Mouse (Mus musculus): ENCODE measurements around the gene Srpk3.
"Not testable (repeated sequence)": the region's sequence is repeated elsewhere in the genome, so short reads cannot be mapped to it uniquely, and the experiment has no call there.

The Srpk3 gene

DNA sequence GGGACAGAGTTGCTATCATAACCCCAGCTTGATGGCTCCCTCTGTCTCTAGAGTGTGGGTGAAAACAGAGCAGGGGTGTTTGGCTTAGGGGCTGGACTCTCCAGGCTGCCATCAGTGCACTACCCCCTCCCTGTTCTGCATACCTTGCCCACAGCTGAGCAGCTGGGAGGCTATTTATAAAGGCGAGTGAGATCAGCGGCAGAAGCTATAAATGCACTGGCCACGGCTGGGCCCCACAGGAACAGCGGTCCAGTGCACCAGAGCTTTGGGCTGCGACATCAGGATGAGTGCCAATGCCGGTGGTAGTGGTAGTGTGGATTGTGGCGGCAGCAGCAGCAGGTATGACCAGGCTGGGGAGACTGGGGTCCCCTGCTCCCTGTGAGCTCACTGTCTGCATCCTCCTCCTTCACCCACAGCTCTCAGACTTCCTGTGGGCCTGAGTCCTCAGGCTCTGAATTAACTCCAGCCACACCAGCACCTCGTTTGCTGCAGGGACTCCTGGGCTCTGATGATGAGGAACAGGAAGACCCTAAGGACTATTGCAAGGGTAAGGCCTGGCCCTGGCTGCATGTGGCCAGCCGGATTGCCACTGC lies at the start of gene Srpk3:
Gene Srpk3, plus strand, starts transcription at position 238 of the 593 bp plus-strand sequence.
- TF ChIP-seq NANOG (IDR thresholded peaks at IDR 0.05; ENCODE audit: borderline replicate concordance, low read length): no peak
- TF ChIP-seq CTCF (conservative IDR thresholded peaks at IDR 0.05; ENCODE audit: low read length): no peak
- TF ChIP-seq POU5F1 (IDR thresholded peaks at IDR 0.05; ENCODE audit: borderline replicate concordance, low read length): no peak
- Histone ChIP-seq H3K9me3 (ENCODE audit: low read length) (no peaks in the 10 kb centered on the region), H3K4me3 (replicated peaks; ENCODE audit: low read length) (no peak within 1 kb of the TSS), H3K27me3 (ENCODE audit: insufficient read depth, low read length) (no peaks in the 10 kb centered on the region), H3K4me1 (replicated peaks; ENCODE audit: low read depth, low read length) (no peaks in the 10 kb centered on the region), H3K36me3 (ENCODE audit: insufficient read depth, low read length) (peaks cover 35% of the 10 kb centered on the region)

DNA sequence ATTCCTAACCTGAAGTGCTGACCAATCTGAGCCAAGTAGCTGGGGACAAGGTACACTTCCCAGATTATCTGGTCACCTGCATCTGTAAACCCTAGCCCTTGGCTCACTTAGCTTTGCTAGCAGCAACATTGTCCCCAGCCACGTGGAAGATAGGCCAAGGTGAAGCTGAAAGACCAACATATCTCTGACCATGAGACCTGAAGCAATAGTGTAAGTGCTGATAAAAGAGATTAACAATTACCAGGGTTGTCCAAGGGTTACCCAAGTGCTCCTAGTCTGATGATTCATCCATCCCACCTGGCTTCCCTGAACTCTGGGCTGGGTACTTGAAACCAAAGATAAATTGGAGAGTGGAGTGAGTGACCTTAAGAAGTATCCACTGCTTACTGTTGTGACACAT lies 43.3 kb upstream of the Srpk3 start:
- H3K4me3 ChIP-seq (replicated peaks; ENCODE audit: low read length): no peak overlapping the region
- no peaks in the 10 kb centered on the region for H3K27me3 ChIP-seq (ENCODE audit: insufficient read depth, low read length)
- H3K36me3 ChIP-seq (ENCODE audit: insufficient read depth, low read length): no peaks in the 10 kb centered on the region
- no peaks in the 10 kb centered on the region for H3K9me3 ChIP-seq (ENCODE audit: low read length)
- TF ChIP-seq CTCF (conservative IDR thresholded peaks at IDR 0.05; ENCODE audit: low read length) (no peak), POU5F1 (IDR thresholded peaks at IDR 0.05; ENCODE audit: borderline replicate concordance, low read length) (no peak), NANOG (IDR thresholded peaks at IDR 0.05; ENCODE audit: borderline replicate concordance, low read length) (no peak)
- H3K4me1 ChIP-seq (replicated peaks; ENCODE audit: low read depth, low read length): peaks cover 20% of the 10 kb centered on the region

DNA sequence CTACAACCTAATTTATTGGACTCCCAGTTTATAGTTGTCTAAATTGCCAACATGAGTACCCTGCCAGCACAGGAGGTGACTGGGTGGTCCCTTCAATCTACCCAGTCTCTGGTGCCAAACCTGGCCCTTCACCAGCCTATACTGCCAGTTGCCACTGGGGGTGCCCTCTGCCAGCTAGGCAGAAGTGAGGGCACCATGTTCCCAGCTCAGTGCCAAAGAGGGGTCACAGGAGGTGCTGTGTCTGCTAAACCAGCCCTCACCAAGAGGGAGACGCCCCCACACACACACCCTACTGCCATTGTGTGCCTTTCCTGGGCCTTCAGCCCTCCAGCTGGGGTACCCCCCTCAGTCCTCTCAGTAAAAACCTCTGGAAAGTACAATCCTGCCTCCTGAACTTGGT lies 36.0 kb upstream of the Srpk3 start:
- Histone ChIP-seq H3K36me3 (ENCODE audit: insufficient read depth, low read length) (no peaks in the 10 kb centered on the region), H3K4me1 (replicated peaks; ENCODE audit: low read depth, low read length) (peaks cover 57% of the 10 kb centered on the region), H3K27me3 (ENCODE audit: insufficient read depth, low read length) (no peaks in the 10 kb centered on the region), H3K4me3 (replicated peaks; ENCODE audit: low read length) (no peak overlapping the region), H3K9me3 (ENCODE audit: low read length) (no peaks in the 10 kb centered on the region)
- no peak for TF ChIP-seq POU5F1 (IDR thresholded peaks at IDR 0.05; ENCODE audit: borderline replicate concordance, low read length)

DNA sequence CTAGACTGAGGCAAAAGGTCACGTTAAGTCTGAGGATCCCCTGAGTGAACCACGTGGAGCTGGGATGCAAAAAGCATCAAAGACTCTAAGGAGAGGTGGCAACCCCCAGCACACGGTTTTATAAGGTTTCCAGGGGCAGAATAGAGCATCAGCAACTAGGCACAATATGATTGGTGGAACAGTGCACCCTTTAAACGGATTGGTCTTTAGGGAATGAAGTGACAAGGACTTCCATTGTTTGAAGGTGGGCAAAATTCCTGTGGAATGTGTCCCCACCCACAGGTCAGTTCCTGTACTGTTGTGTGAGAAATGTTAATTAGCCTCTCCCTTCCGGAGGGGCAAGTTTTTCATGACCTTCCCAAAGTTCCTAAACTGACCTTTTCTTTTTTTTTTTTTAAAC lies 35.1 kb upstream of the Srpk3 start:
- Histone ChIP-seq H3K36me3 (ENCODE audit: insufficient read depth, low read length) (no peaks in the 10 kb centered on the region), H3K27me3 (ENCODE audit: insufficient read depth, low read length) (no peaks in the 10 kb centered on the region), H3K9me3 (ENCODE audit: low read length) (no peaks in the 10 kb centered on the region), H3K4me1 (replicated peaks; ENCODE audit: low read depth, low read length) (peaks cover 51% of the 10 kb centered on the region), H3K4me3 (replicated peaks; ENCODE audit: low read length) (no peak overlapping the region)
- no peak for TF ChIP-seq POU5F1 (IDR thresholded peaks at IDR 0.05; ENCODE audit: borderline replicate concordance, low read length)
- no peak for TF ChIP-seq NANOG (IDR thresholded peaks at IDR 0.05; ENCODE audit: borderline replicate concordance, low read length)
- TF ChIP-seq CTCF (conservative IDR thresholded peaks at IDR 0.05; ENCODE audit: low read length): no peak

DNA sequence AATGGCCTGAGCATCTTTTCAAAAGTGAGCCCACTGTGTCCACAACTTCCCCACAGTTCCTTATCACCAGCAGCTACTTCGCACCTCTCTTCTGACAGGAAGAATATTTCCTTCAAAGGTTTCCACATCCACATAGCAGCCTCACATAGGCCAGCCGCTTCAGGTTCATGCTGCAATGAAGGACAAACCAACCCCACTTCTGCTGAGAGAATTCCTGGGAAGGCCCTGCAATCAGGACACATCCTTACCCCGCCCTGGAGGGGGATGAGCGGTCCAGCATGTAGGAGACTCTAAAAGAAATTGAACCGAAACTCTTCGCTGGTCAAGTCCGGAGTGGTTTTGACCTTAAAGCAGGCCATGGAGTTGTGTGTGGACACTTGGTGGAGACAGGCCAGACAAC lies 34.4 kb upstream of the Srpk3 start:
- not testable (repeated sequence) for H3K4me3 ChIP-seq (replicated peaks; ENCODE audit: low read length); H3K36me3 ChIP-seq (ENCODE audit: insufficient read depth, low read length); H3K27me3 ChIP-seq (ENCODE audit: insufficient read depth, low read length); H3K9me3 ChIP-seq (ENCODE audit: low read length)
- peaks cover 46% of the 10 kb centered on the region for H3K4me1 ChIP-seq (replicated peaks; ENCODE audit: low read depth, low read length)

DNA sequence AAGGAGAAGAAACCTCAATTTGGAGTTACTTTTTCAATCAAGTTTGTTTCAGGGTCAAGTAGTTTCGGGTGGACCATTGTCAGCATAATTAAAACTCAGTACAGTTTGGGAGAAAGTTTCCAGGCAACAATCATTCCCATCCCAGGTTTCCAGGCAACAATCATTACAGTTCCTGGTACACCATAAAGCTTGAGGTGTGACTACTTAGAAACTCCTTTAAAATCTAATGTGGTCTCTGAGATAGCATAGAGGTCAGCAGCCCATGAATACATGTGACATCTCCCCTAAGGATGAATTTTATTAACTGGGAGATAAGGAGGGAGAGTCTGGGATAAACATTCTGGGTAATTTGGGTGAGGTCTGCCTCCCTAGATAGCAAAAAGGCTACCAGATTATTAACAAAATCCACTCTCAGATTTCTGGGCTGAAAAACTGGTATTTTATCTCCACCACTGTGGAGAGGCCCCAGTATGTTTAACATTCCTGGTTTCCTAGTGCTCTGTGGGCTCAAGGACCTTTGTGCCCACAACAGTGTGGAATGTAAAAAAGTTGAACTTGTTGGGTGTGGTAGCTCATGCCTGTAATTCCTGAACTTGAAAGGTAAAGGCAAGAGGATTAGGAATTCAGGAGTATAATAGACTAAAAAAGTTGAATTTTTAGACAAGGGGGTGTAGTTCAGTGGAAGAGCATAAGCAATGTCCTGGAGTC lies 29.3 kb upstream of the Srpk3 start:
- Histone ChIP-seq H3K4me3 (replicated peaks; ENCODE audit: low read length) (no peak overlapping the region), H3K4me1 (replicated peaks; ENCODE audit: low read depth, low read length) (peaks cover 20% of the 10 kb centered on the region), H3K9me3 (ENCODE audit: low read length) (no peaks in the 10 kb centered on the region), H3K27me3 (ENCODE audit: insufficient read depth, low read length) (no peaks in the 10 kb centered on the region), H3K36me3 (ENCODE audit: insufficient read depth, low read length) (no peaks in the 10 kb centered on the region)
- TF ChIP-seq POU5F1 (IDR thresholded peaks at IDR 0.05; ENCODE audit: borderline replicate concordance, low read length): no peak

DNA sequence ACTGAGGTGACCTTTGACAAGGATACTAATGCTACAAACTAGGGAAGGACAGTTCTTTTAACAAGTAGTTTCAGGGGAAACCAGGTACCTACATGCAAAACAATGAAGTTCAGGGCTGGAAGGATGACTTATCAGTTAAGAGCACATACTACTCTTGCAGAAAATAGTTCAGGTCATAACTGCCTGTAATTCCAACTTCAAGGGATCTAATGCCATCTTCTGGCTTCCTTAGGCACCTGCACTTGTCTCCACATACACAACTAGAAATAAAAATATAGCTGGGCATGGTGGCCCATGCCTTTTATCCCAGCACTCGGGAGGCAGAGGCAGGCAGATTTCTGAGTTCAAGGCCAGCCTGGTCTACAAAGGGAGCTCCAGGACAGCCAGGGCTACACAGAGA lies 25.2 kb upstream of the Srpk3 start:
- TF ChIP-seq CTCF (conservative IDR thresholded peaks at IDR 0.05; ENCODE audit: low read length): no peak; the same call in 1 of the 2 replicates
- no peak for TF ChIP-seq POU5F1 (IDR thresholded peaks at IDR 0.05; ENCODE audit: borderline replicate concordance, low read length)
- TF ChIP-seq NANOG (IDR thresholded peaks at IDR 0.05; ENCODE audit: borderline replicate concordance, low read length): no peak
- H3K9me3 ChIP-seq (ENCODE audit: low read length): 0 out of 2 replicates have a peak, but pooled peaks cover 6% of the 10 kb centered on the region
- no peak overlapping the region for H3K4me3 ChIP-seq (replicated peaks; ENCODE audit: low read length)
- no peaks in the 10 kb centered on the region for H3K27me3 ChIP-seq (ENCODE audit: insufficient read depth, low read length)
- H3K36me3 ChIP-seq (ENCODE audit: insufficient read depth, low read length): no peaks in the 10 kb centered on the region
- peaks cover 11% of the 10 kb centered on the region for H3K4me1 ChIP-seq (replicated peaks; ENCODE audit: low read depth, low read length)

DNA sequence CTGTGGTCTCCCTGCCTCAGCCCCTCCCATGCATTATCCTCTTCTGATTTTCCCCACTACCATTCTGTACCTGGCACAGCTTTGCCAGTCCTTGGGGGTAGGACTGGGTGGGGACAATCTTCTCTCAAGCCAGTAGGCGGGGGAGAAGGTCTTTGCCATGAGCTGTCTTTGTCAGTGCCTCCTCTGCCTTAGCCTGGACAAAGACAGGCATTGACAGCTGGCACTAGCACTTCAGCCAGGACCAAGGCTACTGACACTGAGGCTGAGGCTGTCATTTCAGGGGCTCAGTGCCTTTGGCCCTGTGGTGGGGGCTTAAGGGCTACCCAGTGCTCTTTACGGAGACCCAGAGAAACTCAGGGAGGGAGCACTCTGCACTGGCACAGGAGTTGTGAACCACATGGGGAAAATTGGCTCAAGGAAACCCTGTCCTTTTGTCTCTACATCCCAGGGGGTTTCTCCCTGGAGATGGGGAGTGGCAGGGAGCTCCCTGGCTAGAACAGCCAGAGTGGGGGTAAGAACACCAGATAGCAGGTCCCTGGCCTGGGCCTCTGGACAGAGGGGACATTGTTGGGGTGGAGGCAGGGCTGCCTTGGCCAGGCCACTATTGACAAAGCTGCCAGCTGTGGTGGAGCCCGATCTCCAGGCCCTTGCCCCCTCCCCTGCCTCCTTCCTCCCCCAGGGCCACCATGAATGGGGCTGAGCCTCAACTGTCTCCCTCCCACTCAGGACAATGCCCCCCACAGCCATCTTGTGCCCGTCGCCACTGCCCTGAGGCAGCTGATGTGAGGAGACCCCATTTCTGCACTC lies 17.7 kb upstream of the Srpk3 start, which contains the start of gene Plxnb3:
Gene Plxnb3, plus strand, starts transcription at position 757 of the 807 bp plus-strand sequence.
- 0 out of 2 replicates have a peak, but pooled peaks cover 3% of the 10 kb centered on the region for H3K9me3 ChIP-seq (ENCODE audit: low read length)
- H3K36me3 ChIP-seq (ENCODE audit: insufficient read depth, low read length): no peaks in the 10 kb centered on the region
- no peaks in the 10 kb centered on the region for H3K4me1 ChIP-seq (replicated peaks; ENCODE audit: low read depth, low read length)
- no peaks in the 10 kb centered on the region for H3K27me3 ChIP-seq (ENCODE audit: insufficient read depth, low read length)
- H3K4me3 ChIP-seq (replicated peaks; ENCODE audit: low read length): no peak within 1 kb of the TSS
- TF ChIP-seq NANOG (IDR thresholded peaks at IDR 0.05; ENCODE audit: borderline replicate concordance, low read length) (no peak), CTCF (conservative IDR thresholded peaks at IDR 0.05; ENCODE audit: low read length) (no peak), POU5F1 (IDR thresholded peaks at IDR 0.05; ENCODE audit: borderline replicate concordance, low read length) (no peak)
